Mouse (Mus musculus) neutrophil, adult 5-6 weeks (primary cell): ENCODE data around the gene Izumo1. TPM values are rescaled to one million over a fixed set of nuclear protein-coding genes. Genes with fewer than 3 reads are reported as not detected.
A peak's percentile ranks its signal among the peaks of the same experiment; 100 is the strongest.

Experiments
- ATAC-seq: fragments of 151-379, 151-347 bp; 2 replicates; pipeline ENCODE4 v1.8.0; 2017; ENCODE audit warnings: mild to moderate bottlenecking, moderate TSS enrichment; ENCODE audit not compliant: insufficient number of reproducible peaks, poor library complexity, low FRiP score, severe bottlenecking; ENCODE audit errors: extremely low read depth
- total RNA-seq: library from RNA; stranded (forward); fragments of 200-1000 nt; gene quantifications from 2 replicates; pipeline ENCODE4 v1.2.3, GENCODE M21; 2017

Gene Izumo1
- total RNA-seq, 1 experiment from 2014 or later, result not detected

DNA sequence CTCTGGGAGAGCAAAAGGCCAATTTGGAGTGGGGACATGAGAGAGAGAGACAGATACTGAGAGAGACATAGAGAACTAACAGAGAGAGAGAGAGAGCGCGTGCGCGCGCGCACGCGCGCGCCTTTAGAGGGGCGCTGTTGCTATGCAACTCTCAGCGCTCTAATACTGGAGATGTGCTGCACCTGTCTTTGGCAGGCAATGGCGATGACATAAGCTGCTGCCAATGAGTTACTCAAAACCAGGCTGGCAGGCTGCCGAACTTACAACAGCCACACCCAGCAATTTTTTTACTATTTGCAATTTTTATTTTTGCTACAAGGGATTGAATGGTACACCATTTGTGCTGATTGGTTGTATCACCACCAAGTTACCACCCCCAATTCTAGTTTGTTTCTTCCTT, 46.1 kb downstream of the Izumo1 start:
- no peak for ATAC-seq

DNA sequence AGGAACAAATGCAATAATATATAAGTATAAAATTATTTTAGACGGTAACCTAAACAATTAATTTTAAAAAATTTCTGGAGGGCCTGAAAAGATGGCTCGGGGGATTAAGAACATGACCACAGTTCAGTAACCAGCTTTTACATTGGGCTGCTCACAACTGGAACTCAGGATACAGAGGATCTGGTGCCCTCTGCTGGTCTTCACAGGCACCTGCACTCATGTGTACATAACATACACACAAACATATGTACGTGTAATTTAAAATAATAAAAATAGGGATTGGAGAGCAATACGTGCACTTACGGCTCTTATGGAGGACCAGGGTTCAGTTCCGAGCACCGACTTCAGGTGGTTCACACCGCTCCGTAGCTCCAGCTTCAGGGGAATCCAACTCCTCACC, 47.3 kb downstream of the Izumo1 start:
- peak; percentile 63; the same call in 1 of the 2 replicates for ATAC-seq

DNA sequence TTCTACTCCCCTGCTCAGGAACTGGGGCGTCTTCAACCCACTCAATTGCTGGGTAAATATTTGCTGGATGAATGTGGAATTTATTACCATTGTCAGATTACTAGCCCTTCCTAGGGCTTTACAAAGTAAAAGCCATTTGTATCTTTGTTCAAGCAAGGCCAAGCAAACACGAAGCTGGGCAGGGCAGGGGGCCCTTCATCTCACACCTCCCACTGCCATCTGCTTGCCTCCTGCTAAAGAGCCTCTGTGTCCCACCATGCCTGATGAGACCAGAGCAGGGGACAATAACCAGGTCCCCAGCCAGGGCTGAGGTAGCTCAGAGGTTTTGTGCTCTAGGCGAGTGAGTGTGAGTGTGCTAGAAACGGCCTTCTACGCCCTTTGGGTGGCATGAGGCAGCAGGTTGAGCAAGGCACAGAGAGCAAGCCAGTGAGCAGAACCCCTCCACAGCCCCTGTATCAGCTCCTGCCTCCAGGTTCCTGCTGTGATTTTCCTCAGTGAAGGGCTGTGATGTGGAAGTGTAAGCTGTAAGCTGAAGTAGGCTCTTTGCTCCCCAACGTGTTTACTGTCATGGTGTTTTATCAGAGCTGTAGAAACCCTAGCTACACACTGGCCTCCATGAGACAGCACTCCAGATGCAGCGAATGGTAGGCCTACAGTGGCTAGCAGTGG, 56.1 kb downstream of the Izumo1 start:
- ATAC-seq, result no peak

Other genes starting within 250 kb of the Izumo1 start
- 502 and 563 TPM in 2 replicates for gene Snrnp70, start 226.1 kb upstream of the Izumo1 start, total RNA-seq
- not detected in 2 replicates for gene Kcna7, start 216.2 kb upstream of the Izumo1 start, total RNA-seq
- not detected in 2 replicates for gene Ntf5, start 208.1 kb upstream of the Izumo1 start, total RNA-seq
- gene Lhb, start 201.0 kb upstream of the Izumo1 start, total RNA-seq, result not detected in 2 replicates
- gene Gys1, start 187.0 kb upstream of the Izumo1 start, total RNA-seq, result 9.9 and 14.6 TPM in 2 replicates
- 37.8 and 44.6 TPM in 2 replicates for gene Ruvbl2, start 183.7 kb upstream of the Izumo1 start, total RNA-seq
- gene Ftl1, start 161.9 kb upstream of the Izumo1 start, total RNA-seq, result 1,339 and 1,541 TPM in 2 replicates
- 31.1 and 37.9 TPM in 2 replicates for gene Bax, start 154.9 kb upstream of the Izumo1 start, total RNA-seq
- gene Tulp2, start 139.9 kb upstream of the Izumo1 start, total RNA-seq, result not detected in 2 replicates
- gene Gm45808, start 135.0 kb upstream of the Izumo1 start, total RNA-seq, result not detected in 2 replicates
- gene Dhdh, start 133.0 kb upstream of the Izumo1 start, total RNA-seq, result 3.1 and 3.7 TPM in 2 replicates
- gene Nucb1, start 111.4 kb upstream of the Izumo1 start, total RNA-seq, result 90.4 and 101 TPM in 2 replicates
- gene Ppp1r15a, start 95.5 kb upstream of the Izumo1 start, total RNA-seq, result 288 and 364 TPM in 2 replicates
- 1.3 and 1.6 TPM in 2 replicates for gene Plekha4, start 95.5 kb upstream of the Izumo1 start, total RNA-seq
- 0.37 TPM in 1 of 2 replicates, not detected in the other for gene Hsd17b14, start 66.9 kb upstream of the Izumo1 start, total RNA-seq
- 14.9 and 17.3 TPM in 2 replicates for gene Bcat2, start 51.7 kb upstream of the Izumo1 start, total RNA-seq
- not detected in 2 replicates for gene Fgf21, start 6.3 kb upstream of the Izumo1 start, total RNA-seq
- gene Fut1, start 4.5 kb upstream of the Izumo1 start, total RNA-seq, result not detected in 2 replicates
- 2.4 and 2.8 TPM in 2 replicates for gene Rasip1, start 5.7 kb downstream of the Izumo1 start, total RNA-seq
- 1.0 TPM in 1 of 2 replicates, not detected in the other for gene Mamstr, start 18.2 kb downstream of the Izumo1 start, total RNA-seq
- gene Fut2, start 44.6 kb downstream of the Izumo1 start, total RNA-seq, result 0.25 and 0.35 TPM in 2 replicates
- gene Ntn5, start 62.2 kb downstream of the Izumo1 start, total RNA-seq, result not detected in 2 replicates
- gene Sec1, start 72.6 kb downstream of the Izumo1 start, total RNA-seq, result 0.23 TPM in 1 of 2 replicates, not detected in the other
- gene Car11, start 78.0 kb downstream of the Izumo1 start, total RNA-seq, result not detected in 2 replicates
- gene Dbp, start 83.3 kb downstream of the Izumo1 start, total RNA-seq, result 12.1 and 18.4 TPM in 2 replicates
- 797 and 936 TPM in 2 replicates for gene Rpl18, start 93.6 kb downstream of the Izumo1 start, total RNA-seq
- 25.5 and 27.4 TPM in 2 replicates for gene Sphk2, start 96.2 kb downstream of the Izumo1 start, total RNA-seq
- gene Fam83e, start 99.4 kb downstream of the Izumo1 start, total RNA-seq, result 3.0 and 3.2 TPM in 2 replicates
- not detected in 2 replicates for gene Spaca4, start 104.0 kb downstream of the Izumo1 start, total RNA-seq
- not detected in 2 replicates for gene Lmtk3, start 161.9 kb downstream of the Izumo1 start, total RNA-seq
- gene Sult2b1, start 162.9 kb downstream of the Izumo1 start, total RNA-seq, result 0.49 TPM in 1 of 2 replicates, not detected in the other
- 79.6 and 94.0 TPM in 2 replicates for gene Cyth2, start 192.8 kb downstream of the Izumo1 start, total RNA-seq
- 0.23 TPM in 1 of 2 replicates, not detected in the other for gene Kcnj14, start 203.0 kb downstream of the Izumo1 start, total RNA-seq
- gene Grwd1, start 209.1 kb downstream of the Izumo1 start, total RNA-seq, result 7.2 and 11.2 TPM in 2 replicates